Mouse (Mus musculus): ENCODE results near the gene Lhfpl2.
A peak's percentile ranks its signal among the peaks of the same experiment; 100 is the strongest.

DNA sequence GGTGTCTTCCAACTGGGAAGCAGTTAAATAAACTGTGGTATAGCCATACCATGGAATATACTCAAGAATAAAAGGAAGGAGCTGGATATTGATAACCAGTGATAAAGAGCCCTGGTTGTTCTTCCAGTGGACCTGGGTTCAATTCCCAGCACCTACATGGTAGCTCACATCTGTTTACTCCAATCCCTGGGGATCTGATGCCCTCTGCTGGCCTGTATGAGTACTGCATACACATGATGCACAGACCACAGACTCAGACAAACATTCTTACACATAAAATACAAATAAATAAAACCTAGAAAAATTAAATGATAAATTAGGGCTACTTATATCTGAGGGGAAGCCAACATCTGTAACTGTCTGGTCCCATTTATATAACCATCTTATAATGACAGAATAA, 151.3 kb downstream of the Lhfpl2 start:
- no peak for TF ChIP-seq POLR2A (IDR thresholded peaks at IDR 0.05; ENCODE audit: borderline replicate concordance, insufficient read depth, low read length)
- peak; percentile 29 for TF ChIP-seq CTCF (IDR thresholded peaks at IDR 0.05; ENCODE audit: borderline replicate concordance, insufficient read depth, low read depth, low read length)
